Mouse (Mus musculus) liver, embryonic 14.5 days (tissue): ENCODE measurements around the gene Cpox. TPM values are rescaled to one million over a fixed set of nuclear protein-coding genes. Genes with fewer than 3 reads are reported as not detected.

Experiments used
- ATAC-seq: fragments of 200-750 bp; cut with Nextera tagmentation; 2 replicates; pipeline ENCODE4 v1.8.0; 2017; ENCODE audit warnings: moderate number of reproducible peaks, mild to moderate bottlenecking, moderate library complexity; ENCODE audit not compliant: insufficient read depth
- DNase-seq, 3 experiments: peaks; one replicate each; pipeline ENCODE4 v3.0.0-alpha.2; 2012 to 2013; ENCODE audit warnings: low read depth in 3 of 3, low spot score in 3 of 3
- H3K27ac ChIP-seq: fragments of 300-500 bp; sonication (generic); 2 replicates; pipeline ENCODE4 v1.5.1; 2014; ENCODE audit warnings: moderate library complexity, mild to moderate bottlenecking, control low read depth, inconsistent platforms
- H3K27me3 ChIP-seq: fragments of 300-500 bp; sonication (generic); 2 replicates; pipeline ENCODE4 v1.6.1; 2014; ENCODE audit warnings: mild to moderate bottlenecking, low read length, moderate library complexity; ENCODE audit not compliant: control insufficient read depth, insufficient read depth
- H3K36me3 ChIP-seq: fragments of 300-500 bp; sonication (generic); replicated peaks from 2 replicates; pipeline ENCODE4 v1.6.1; 2014; ENCODE audit warnings: low read depth; ENCODE audit not compliant: control insufficient read depth, insufficient read depth
- H3K4me1 ChIP-seq, 2 experiments: fragments of 200-500 bp in 1 of 2; fragments of 300-500 bp in 1 of 2; sonication (generic) in 1 of 2; replicated peaks; 2 replicates each; pipeline ENCODE4 v1.6.1; 2012 to 2014; ENCODE audit warnings: antibody characterized with exemption in 1 of 2, inconsistent platforms in 1 of 2, low read length in 1 of 2; ENCODE audit not compliant: control insufficient read depth in 2 of 2, insufficient read depth in 2 of 2
- H3K4me2 ChIP-seq: fragments of 300-500 bp; sonication (generic); 2 replicates; pipeline ENCODE4 v1.6.1; 2014; ENCODE audit warnings: low read depth, mild to moderate bottlenecking, control low read depth, moderate library complexity
- H3K4me3 ChIP-seq, 2 experiments: fragments of 200-500 bp in 1 of 2; fragments of 300-500 bp in 1 of 2; sonication (generic) in 1 of 2; 2 replicates each; pipeline ENCODE4 v1.5.1; 2012 to 2014; ENCODE audit warnings: low read depth in 2 of 2, low read length in 2 of 2, mild to moderate bottlenecking in 2 of 2, control low read depth in 1 of 2, inconsistent platforms in 1 of 2, moderate library complexity in 1 of 2; ENCODE audit not compliant: insufficient read depth in 1 of 2
- H3K9ac ChIP-seq: fragments of 300-500 bp; sonication (generic); replicated peaks from 2 replicates; pipeline ENCODE4 v1.6.1; 2014; ENCODE audit warnings: mild to moderate bottlenecking, control low read depth, moderate library complexity
- H3K9me3 ChIP-seq: fragments of 300-500 bp; sonication (generic); 2 replicates; pipeline ENCODE4 v1.6.1; 2016; ENCODE audit warnings: low read length, mixed read lengths; ENCODE audit not compliant: control insufficient read depth
- CTCF ChIP-seq: IDR thresholded peaks from 2 replicates; pipeline ENCODE4 v1.5.1; 2016; ENCODE audit warnings: antibody characterized with exemption, low read depth, control low read depth
- EP300 ChIP-seq: IDR thresholded peaks from 2 replicates; pipeline ENCODE4 v1.6.1; 2016; ENCODE audit warnings: antibody characterized with exemption, low read depth
- WGBS: fragments of 180-500 bp; shearing (Covaris S2); extraction: QIAGEN DNeasy Blood & Tissue Kit; methylation state at CpG from one replicate; pipeline ENCODE4 v1.1.7; 2014; ENCODE audit not compliant: insufficient replicate concordance; 5-methylcytosine and 5-hydroxymethylcytosine counted together
- microRNA-seq: library from miRNA; unstranded; fragments of <30 nt; microRNA quantifications from one replicate; pipeline ENCODE4, GENCODE M21; 2016
- polyA plus RNA-seq, 2 experiments: library from polyadenylated mRNA; depleted of rRNA in 1 of 2; stranded (reverse) in 1 of 2; unstranded in 1 of 2; fragments of >200 nt; fragmentation: Nextera tagmentation in 1 of 2; extraction: Ambion mirVana in 1 of 2; gene quantifications; 2 replicates each; pipeline versions ENCODE4 v1.2.1 to v1.2.3; 2012 to 2014

Gene Cpox
- polyA plus RNA-seq, 2 experiments, result 272 to 326 TPM

DNA sequence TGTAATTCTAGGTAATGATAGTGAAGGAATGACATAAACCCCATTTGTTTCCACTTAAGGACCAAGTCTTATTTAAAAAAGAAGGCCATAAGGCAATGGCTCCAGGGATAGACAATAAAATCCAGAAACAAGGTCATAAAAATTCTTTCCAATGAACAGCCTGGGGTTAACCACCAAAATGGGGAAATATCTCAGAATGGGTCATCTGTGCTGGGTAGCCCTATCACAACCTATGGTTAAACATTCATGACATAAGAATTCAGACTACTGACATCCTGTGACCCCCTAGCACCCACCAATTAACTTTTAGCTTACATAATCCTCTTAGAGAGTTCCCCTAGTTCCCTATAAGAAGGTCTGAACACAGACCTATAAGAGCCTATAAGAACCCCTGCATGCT is 86.1 kb downstream of the Cpox start:
- Histone ChIP-seq H3K9me3 (no peaks in the 10 kb centered on the region), H3K36me3 (no peaks in the 10 kb centered on the region), H3K4me3 (no peak overlapping the region), H3K4me1 (no peaks in the 10 kb centered on the region), H3K27me3 (no peaks in the 10 kb centered on the region), H3K27ac (no peak overlapping the region), H3K4me2 (no peak overlapping the region), H3K9ac (no peak overlapping the region)
- no peak for TF ChIP-seq EP300
- TF ChIP-seq CTCF, result no peak
- no peak for ATAC-seq
- no peak for DNase-seq

DNA sequence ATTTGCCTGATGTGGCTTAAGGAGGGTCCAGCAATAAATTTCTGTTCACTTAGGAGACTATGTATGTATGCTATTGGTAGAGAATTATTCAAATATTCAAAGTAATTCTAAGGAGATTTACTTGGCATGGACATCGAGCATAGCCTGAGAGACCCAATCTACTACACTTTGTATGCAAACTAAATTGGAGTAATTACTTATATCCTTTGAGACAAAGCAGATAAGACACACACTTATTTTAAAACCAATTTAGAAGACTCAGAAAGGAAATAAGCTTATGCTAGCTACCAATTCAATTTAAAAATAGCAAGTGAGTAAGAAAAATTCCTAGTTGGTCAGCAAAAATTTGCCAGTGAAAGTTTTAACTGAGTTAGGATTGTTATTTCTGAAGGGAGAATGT is 93.0 kb downstream of the Cpox start, which contains the start of gene Olfr172:
Gene Olfr172, minus strand, starts transcription at position 101 of the 400 bp plus-strand sequence.
- no peak for TF ChIP-seq EP300
- no peak for TF ChIP-seq CTCF
- no peak within 1 kb of the TSS for H3K9ac ChIP-seq
- no peak for DNase-seq
- no peak within 1 kb of the TSS for H3K4me2 ChIP-seq
- ATAC-seq, result no peak
- no peak within 1 kb of the TSS for H3K4me3 ChIP-seq
- 55% methylated on average over 1 of the region's 1 CpGs for WGBS
- H3K4me1 ChIP-seq, result no peaks in the 10 kb centered on the region
- H3K36me3 ChIP-seq, result no peaks in the 10 kb centered on the region
- no peaks in the 10 kb centered on the region for H3K9me3 ChIP-seq
- H3K27ac ChIP-seq, result no peak within 1 kb of the TSS
- H3K27me3 ChIP-seq, result no peaks in the 10 kb centered on the region

Small RNA genes within 50 kb of the gene (microRNA-seq; reads per million reads assigned to microRNA genes)
- not detected for gene Gm27564

Other genes with a start within 250 kb of the Cpox start
- 6.7 and 10.4 TPM in 2 replicates for gene St3gal6, start 146.0 kb upstream of the Cpox start, polyA plus RNA-seq (2012; rRNA removed)
- 25.4 and 25.6 TPM in 2 replicates for gene St3gal6, start 146.0 kb upstream of the Cpox start, polyA plus RNA-seq (2014; fragmentation: Nextera tagmentation; extraction: Ambion mirVana)
- not detected in 2 replicates for gene Gm813, start 53.3 kb upstream of the Cpox start, polyA plus RNA-seq (2012; rRNA removed)
- gene Gm813, start 53.3 kb upstream of the Cpox start, polyA plus RNA-seq (2014; fragmentation: Nextera tagmentation; extraction: Ambion mirVana), result not detected in 2 replicates
- not detected in 2 replicates for gene E330017A01Rik, start 31.6 kb upstream of the Cpox start, polyA plus RNA-seq (2012; rRNA removed)
- gene E330017A01Rik, start 31.6 kb upstream of the Cpox start, polyA plus RNA-seq (2014; fragmentation: Nextera tagmentation; extraction: Ambion mirVana), result not detected in 2 replicates
- gene Gpr15, start 48.8 kb downstream of the Cpox start, polyA plus RNA-seq (2012; rRNA removed), result 0.02 and 0.07 TPM in 2 replicates
- gene Gpr15, start 48.8 kb downstream of the Cpox start, polyA plus RNA-seq (2014; fragmentation: Nextera tagmentation; extraction: Ambion mirVana), result 0.08 and 0.14 TPM in 2 replicates
- 14.1 and 15.4 TPM in 2 replicates for gene Cldnd1, start 57.6 kb downstream of the Cpox start, polyA plus RNA-seq (2012; rRNA removed)
- 30.0 and 31.5 TPM in 2 replicates for gene Cldnd1, start 57.6 kb downstream of the Cpox start, polyA plus RNA-seq (2014; fragmentation: Nextera tagmentation; extraction: Ambion mirVana)
- gene Olfr172, start 92.9 kb downstream of the Cpox start, polyA plus RNA-seq (2012; rRNA removed), result not detected in 2 replicates
- not detected in 2 replicates for gene Olfr172, start 92.9 kb downstream of the Cpox start, polyA plus RNA-seq (2014; fragmentation: Nextera tagmentation; extraction: Ambion mirVana)
- gene Olfr173, start 130.0 kb downstream of the Cpox start, polyA plus RNA-seq (2012; rRNA removed), result not detected in 2 replicates
- not detected in 2 replicates for gene Olfr173, start 130.0 kb downstream of the Cpox start, polyA plus RNA-seq (2014; fragmentation: Nextera tagmentation; extraction: Ambion mirVana)
- not detected in 2 replicates for gene Olfr175-ps1, start 156.5 kb downstream of the Cpox start, polyA plus RNA-seq (2012; rRNA removed)
- not detected in 2 replicates for gene Olfr175-ps1, start 156.5 kb downstream of the Cpox start, polyA plus RNA-seq (2014; fragmentation: Nextera tagmentation; extraction: Ambion mirVana)
- gene Olfr177, start 204.5 kb downstream of the Cpox start, polyA plus RNA-seq (2012; rRNA removed), result not detected in 2 replicates
- not detected in 2 replicates for gene Olfr177, start 204.5 kb downstream of the Cpox start, polyA plus RNA-seq (2014; fragmentation: Nextera tagmentation; extraction: Ambion mirVana)
- not detected in 2 replicates for gene Olfr178, start 221.8 kb downstream of the Cpox start, polyA plus RNA-seq (2012; rRNA removed)
- not detected in 2 replicates for gene Olfr178, start 221.8 kb downstream of the Cpox start, polyA plus RNA-seq (2014; fragmentation: Nextera tagmentation; extraction: Ambion mirVana)